Mouse (Mus musculus) MEL (cell line): ENCODE measurements around the gene Vdac1.
"Not testable (repeated sequence)": the region's sequence is repeated elsewhere in the genome, so short reads cannot be mapped to it uniquely, and the experiment has no call there.

Source experiments
- BHLHE40 ChIP-seq: IDR thresholded peaks from 2 replicates; pipeline ENCODE4 v1.6.1; 2012; ENCODE audit warnings: low read depth, mild to moderate bottlenecking, inconsistent platforms, low read length, improper control_type of control experiment, borderline replicate concordance
- CTCF ChIP-seq, 3 experiments: IDR thresholded peaks in 2 of 3; conservative IDR thresholded peaks in 1 of 3; 2 replicates each; pipeline ENCODE4 v1.5.1; 2011 to 2012; ENCODE audit warnings: low read length in 3 of 3, low read depth in 2 of 3, mild to moderate bottlenecking in 2 of 3, improper control_type of control experiment in 1 of 3, inconsistent platforms in 1 of 3, mixed read lengths in 1 of 3, moderate library complexity in 1 of 3; ENCODE audit not compliant: control insufficient read depth in 1 of 3, insufficient read depth in 1 of 3, poor library complexity in 1 of 3, severe bottlenecking in 1 of 3
- E2F4 ChIP-seq: IDR thresholded peaks from 2 replicates; pipeline ENCODE4 v1.6.1; 2011; ENCODE audit warnings: low read depth, low read length, improper control_type of control experiment, borderline replicate concordance
- EP300 ChIP-seq, 2 experiments: IDR thresholded peaks; 2 replicates each; pipeline ENCODE4 v1.6.1; 2011; ENCODE audit warnings: improper control_type of control experiment in 2 of 2, low read length in 2 of 2, low read depth in 1 of 2, mild to moderate bottlenecking in 1 of 2
- GABPA ChIP-seq: IDR thresholded peaks from 2 replicates; pipeline ENCODE4 v1.6.1; 2012; ENCODE audit warnings: low read depth, mild to moderate bottlenecking, inconsistent platforms, low read length, improper control_type of control experiment, moderate library complexity
- GATA1 ChIP-seq: IDR thresholded peaks from 2 replicates; pipeline ENCODE4 v1.6.1; 2011; ENCODE audit warnings: low read depth, low read length, improper control_type of control experiment
- MAZ ChIP-seq: IDR thresholded peaks from 2 replicates; pipeline ENCODE4 v1.6.1; 2012; ENCODE audit warnings: low read depth, mild to moderate bottlenecking, inconsistent platforms, low read length, improper control_type of control experiment
- NELFE ChIP-seq: IDR thresholded peaks from 2 replicates; pipeline ENCODE4 v1.6.1; 2011; ENCODE audit warnings: low read depth, low read length, improper control_type of control experiment
- POLR2A ChIP-seq, 2 experiments: IDR thresholded peaks; 2 replicates each; pipeline ENCODE4 v1.6.1; 2011 to 2012; ENCODE audit warnings: low read length in 2 of 2, mild to moderate bottlenecking in 2 of 2, control low read depth in 1 of 2, improper control_type of control experiment in 1 of 2, low read depth in 1 of 2, moderate library complexity in 1 of 2; ENCODE audit not compliant: control insufficient read depth in 1 of 2, insufficient read depth in 1 of 2, poor library complexity in 1 of 2
- POLR2AphosphoS5 ChIP-seq: IDR thresholded peaks from 2 replicates; pipeline ENCODE4 v1.6.1; 2012; ENCODE audit warnings: low read depth, borderline replicate concordance, mild to moderate bottlenecking, inconsistent platforms, low read length, moderate library complexity, mixed read lengths
- SIN3A ChIP-seq: IDR thresholded peaks from 2 replicates; pipeline ENCODE4 v1.6.1; 2012; ENCODE audit warnings: low read length, improper control_type of control experiment, inconsistent platforms
- TAL1 ChIP-seq: IDR thresholded peaks from 2 replicates; pipeline ENCODE4 v1.6.1; 2012; ENCODE audit warnings: mild to moderate bottlenecking, inconsistent platforms, low read length, moderate library complexity, mixed read lengths
- TBP ChIP-seq: IDR thresholded peaks from 2 replicates; pipeline ENCODE4 v1.8.0; 2011; ENCODE audit warnings: low read depth, low read length, improper control_type of control experiment
- ZNF384 ChIP-seq: IDR thresholded peaks from 2 replicates; pipeline ENCODE4 v1.6.1; 2012; ENCODE audit warnings: low read depth, mild to moderate bottlenecking, inconsistent platforms, low read length, improper control_type of control experiment

DNA sequence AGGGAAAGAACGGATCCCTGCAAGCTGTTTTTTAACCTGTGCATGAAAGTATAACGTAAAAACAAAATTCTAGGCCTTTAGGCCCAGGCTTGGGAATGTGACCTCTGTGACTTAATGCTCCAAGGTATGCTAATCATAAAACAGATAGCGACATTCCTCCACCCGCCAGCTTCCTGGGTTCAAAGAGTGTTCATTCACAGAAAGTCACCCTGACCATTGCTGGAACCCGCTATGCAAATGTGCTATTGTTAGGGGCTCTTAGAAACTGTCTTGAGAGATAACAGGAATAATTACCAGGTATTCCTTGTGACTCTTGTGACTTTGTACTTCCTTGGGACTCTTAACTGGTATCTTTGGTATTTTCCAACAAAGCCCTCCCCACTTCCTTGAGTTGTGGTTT lies 3.6 kb upstream of the Vdac1 start:
- not testable (repeated sequence) for TF ChIP-seq CTCF (IDR thresholded peaks at IDR 0.05 in 2 of 3, conservative IDR thresholded peaks at IDR 0.05 in 1 of 3; ENCODE audit: control insufficient read depth in 1 of 3, insufficient read depth in 1 of 3, low read depth in 2 of 3, low read length in 3 of 3, poor library complexity in 1 of 3, severe bottlenecking in 1 of 3); BHLHE40; NELFE; TAL1; POLR2A (IDR thresholded peaks at IDR 0.05; ENCODE audit: control insufficient read depth in 1 of 2, insufficient read depth in 1 of 2, low read depth in 1 of 2, low read length in 2 of 2, poor library complexity in 1 of 2); TBP; POLR2AphosphoS5; E2F4; MAZ; EP300 (IDR thresholded peaks at IDR 0.05; ENCODE audit: low read depth in 1 of 2, low read length in 2 of 2); GATA1; GABPA; SIN3A; ZNF384
